Mouse (Mus musculus): ENCODE data around the gene Atp5f1. TPM values are rescaled to one million over a fixed set of nuclear protein-coding genes. Genes with fewer than 3 reads are reported as not detected.
A peak's percentile ranks its signal among the peaks of the same experiment; 100 is the strongest.
"Not testable (repeated sequence)": the region's sequence is repeated elsewhere in the genome, so short reads cannot be mapped to it uniquely, and the experiment has no call there.

Gene Atp5f1
- polyA plus RNA-seq (2015; fragmentation: Nextera tagmentation; extraction: Ambion mirVana), result 600 and 651 TPM in 2 replicates

DNA sequence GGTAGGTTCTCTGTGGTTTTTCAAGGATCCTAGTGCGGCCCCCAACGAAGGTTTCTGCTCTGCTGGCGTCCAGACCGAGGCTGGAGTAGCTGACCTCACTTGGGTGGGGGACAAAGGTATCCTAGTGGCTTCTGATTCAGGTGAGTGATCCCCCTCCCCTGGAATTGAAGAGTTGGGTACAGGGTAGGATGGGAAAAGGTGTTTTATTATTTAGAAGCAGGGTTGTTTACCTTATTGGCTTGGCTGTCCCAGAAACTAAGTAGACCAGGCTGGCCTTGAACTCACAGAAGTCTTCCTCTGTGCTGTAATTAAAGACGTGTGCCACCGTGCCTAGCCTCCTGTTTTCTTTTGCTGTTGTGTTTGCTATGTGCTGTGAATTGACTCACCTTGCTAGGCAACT, at the start of gene Atp5f1:
Atp5f1 (minus strand) TSS at position 101 of the 400 bp plus-strand sequence.
- H3K27ac ChIP-seq, result peak within 1 kb of the TSS; percentile 89
- peak; percentile 16; the same call in 1 of the 2 replicates for ATAC-seq
- 8% methylated on average over 6 of the region's 6 CpGs for WGBS
- peak within 1 kb of the TSS; percentile 93 for H3K4me3 ChIP-seq (replicated peaks)
- H3K36me3 ChIP-seq, result peaks cover 32% of the 10 kb centered on the region
- H3K9ac ChIP-seq, result peak within 1 kb of the TSS; percentile 95
- H3K9me3 ChIP-seq, result no peaks in the 10 kb centered on the region
- H3K4me1 ChIP-seq (replicated peaks), result peaks cover 12% of the 10 kb centered on the region; the same call in 1 of the 2 replicates
- no peaks in the 10 kb centered on the region for H3K27me3 ChIP-seq (replicated peaks)
- H3K4me2 ChIP-seq (replicated peaks), result peak within 1 kb of the TSS; percentile 75

DNA sequence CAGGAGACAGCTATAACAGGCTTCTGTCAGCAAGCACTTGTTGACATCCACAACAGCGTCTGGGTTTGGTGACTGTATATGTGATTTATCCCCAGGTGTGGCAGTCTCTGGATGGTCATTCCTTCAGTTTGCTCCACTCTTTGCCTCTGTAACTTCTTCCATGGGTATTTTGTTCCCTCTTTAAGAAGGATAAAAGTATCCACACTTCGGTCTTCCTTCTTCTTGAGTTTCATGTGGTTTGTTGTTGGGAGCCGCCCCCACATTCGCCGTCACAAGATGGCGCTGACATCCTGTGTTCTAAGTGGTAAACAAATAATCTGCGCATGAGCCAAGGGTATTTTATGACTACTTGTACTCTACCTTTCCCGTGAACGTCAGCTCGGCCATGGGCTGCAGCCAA, 43.5 kb upstream of the Atp5f1 start:
- not testable (repeated sequence) for H3K27ac ChIP-seq; H3K9ac ChIP-seq; H3K4me2 ChIP-seq (replicated peaks); H3K4me1 ChIP-seq (replicated peaks); H3K9me3 ChIP-seq; H3K27me3 ChIP-seq (replicated peaks); ATAC-seq; H3K36me3 ChIP-seq; H3K4me3 ChIP-seq (replicated peaks)
- WGBS, result 66% methylated on average over 10 of the region's 10 CpGs

DNA sequence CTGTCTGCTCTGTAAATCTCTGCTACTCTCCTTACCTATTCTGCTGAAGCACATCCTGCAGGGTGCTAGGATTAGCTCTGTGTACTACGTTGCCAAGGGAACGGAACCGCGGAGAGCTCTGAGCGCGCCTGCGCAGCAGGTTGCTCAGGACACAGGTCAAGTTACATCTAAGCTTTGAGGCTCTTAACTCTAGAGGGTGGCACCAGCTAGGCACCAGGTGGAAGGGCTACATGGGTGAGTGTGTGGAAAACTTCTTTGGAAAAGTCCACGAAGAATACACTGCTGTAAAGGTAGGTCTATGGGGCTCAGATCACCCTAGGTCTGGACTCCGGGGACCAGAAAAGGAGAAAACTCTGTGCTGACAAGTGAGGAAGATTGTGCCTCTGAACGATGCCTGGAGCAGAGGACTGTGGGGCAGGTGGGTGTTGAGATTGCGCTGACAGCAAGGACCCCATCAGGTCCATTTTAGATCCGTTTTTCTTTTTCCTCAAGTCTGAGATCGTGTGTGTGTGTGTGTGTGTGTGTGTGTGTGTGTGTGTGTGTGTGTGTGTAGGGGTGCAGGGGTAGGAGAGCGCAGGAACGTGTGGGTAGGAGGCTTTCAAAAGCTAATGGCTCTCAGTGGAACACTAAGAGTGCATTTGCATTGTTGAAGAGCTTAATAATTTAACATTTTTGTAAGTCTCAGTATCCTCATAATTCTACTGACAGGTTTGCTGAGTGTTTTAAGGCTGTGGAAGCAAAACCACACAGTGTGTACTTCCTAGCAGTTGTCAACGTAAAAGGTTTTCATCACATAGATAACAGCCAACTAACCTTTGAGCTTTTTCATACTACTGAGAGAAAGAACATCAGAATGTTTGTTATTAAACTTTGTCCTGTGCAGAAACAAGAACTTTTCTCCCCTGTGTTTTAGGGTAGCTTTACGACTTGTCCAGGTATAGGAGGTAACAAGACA, 41.8 kb upstream of the Atp5f1 start:
- H3K4me3 ChIP-seq (replicated peaks), result no peak overlapping the region
- 17% methylated on average over 17 of the region's 17 CpGs for WGBS

DNA sequence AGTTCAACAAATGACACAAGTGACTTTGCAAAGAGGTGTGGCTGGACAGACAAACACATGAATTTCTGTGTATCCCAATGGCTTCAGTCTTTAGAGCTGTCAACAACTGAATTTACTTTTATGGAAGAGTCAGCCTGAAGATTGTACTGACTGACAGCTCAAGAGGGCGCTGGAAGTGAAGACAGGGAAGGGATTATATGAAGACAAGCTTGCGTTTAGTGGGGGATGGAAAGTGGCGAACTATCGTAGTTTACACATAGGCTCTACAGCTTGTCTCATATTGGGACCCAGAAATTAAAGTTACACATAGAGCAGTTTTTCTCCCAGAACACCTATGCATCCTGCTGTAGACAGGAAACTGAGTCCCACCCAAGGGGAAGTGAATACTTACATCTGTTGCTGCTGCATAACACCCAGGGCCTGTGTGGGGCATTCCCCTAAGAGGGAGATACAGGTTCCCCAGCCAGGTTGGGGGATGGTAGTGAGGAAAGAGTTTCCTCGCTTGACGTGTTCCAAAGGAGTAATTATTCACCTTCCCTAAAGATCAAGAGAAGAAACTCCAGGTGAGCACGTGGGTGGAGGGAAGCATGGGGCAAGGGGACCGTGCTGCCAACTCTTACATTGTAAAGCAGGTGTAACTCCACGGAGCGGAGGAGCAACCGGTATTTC, 40.9 kb upstream of the Atp5f1 start:
- WGBS, result 23% methylated on average over 11 of the region's 11 CpGs
- no peaks in the 10 kb centered on the region for H3K9me3 ChIP-seq
- ATAC-seq, result peak; percentile 36; the same call in 1 of the 2 replicates

More for the DNA sequence above, 41.8 kb upstream of the Atp5f1 start:
- Histone ChIP-seq H3K9me3 (no peaks in the 10 kb centered on the region), H3K27me3 (replicated peaks) (no peaks in the 10 kb centered on the region), H3K9ac (no peak overlapping the region), H3K27ac (no peak overlapping the region), H3K4me2 (replicated peaks) (peak overlapping the region; percentile 46), H3K36me3 (no peaks in the 10 kb centered on the region), H3K4me1 (replicated peaks) (0 out of 2 replicates have a peak, but pooled peaks cover 5% of the 10 kb centered on the region)
- ATAC-seq, result peak; percentile 98

GRCm38 (mm10) chr3:105994730-105995129, 34.8 kb upstream of the Atp5f1 start:
- Histone ChIP-seq H3K4me1 (replicated peaks) (no peaks in the 10 kb centered on the region), H3K27ac (no peak overlapping the region), H3K4me3 (replicated peaks) (no peak overlapping the region), H3K9me3 (no peaks in the 10 kb centered on the region), H3K36me3 (no peaks in the 10 kb centered on the region), H3K27me3 (replicated peaks) (no peaks in the 10 kb centered on the region), H3K4me2 (replicated peaks) (no peak overlapping the region), H3K9ac (no peak overlapping the region)
- ATAC-seq, result no peak
- 57% methylated on average over 2 of the region's 2 CpGs for WGBS

More for the DNA sequence above, 40.9 kb upstream of the Atp5f1 start:
- H3K4me3 ChIP-seq (replicated peaks), result no peak overlapping the region
- no peak overlapping the region for H3K27ac ChIP-seq
- H3K9ac ChIP-seq, result no peak overlapping the region
- H3K27me3 ChIP-seq (replicated peaks), result no peaks in the 10 kb centered on the region
- H3K4me1 ChIP-seq (replicated peaks), result 0 out of 2 replicates have a peak, but pooled peaks cover 5% of the 10 kb centered on the region
- no peaks in the 10 kb centered on the region for H3K36me3 ChIP-seq
- H3K4me2 ChIP-seq (replicated peaks), result peak overlapping the region; percentile 46

- H3K27me3 ChIP-seq (replicated peaks), result no peaks in the 10 kb centered on the region
- no peaks in the 10 kb centered on the region for H3K36me3 ChIP-seq
- H3K9ac ChIP-seq, result no peak overlapping the region
- ATAC-seq, result no peak
- no peak overlapping the region for H3K4me3 ChIP-seq (replicated peaks)
- H3K4me1 ChIP-seq (replicated peaks), result no peaks in the 10 kb centered on the region
- WGBS, result 21% methylated on average over 4 of the region's 4 CpGs
- H3K9me3 ChIP-seq, result no peaks in the 10 kb centered on the region
- no peak overlapping the region for H3K4me2 ChIP-seq (replicated peaks)
- no peak overlapping the region for H3K27ac ChIP-seq
These were observed 31.9 kb upstream of the Atp5f1 start for GRCm38 (mm10) chr3:105991653-105992283.

DNA sequence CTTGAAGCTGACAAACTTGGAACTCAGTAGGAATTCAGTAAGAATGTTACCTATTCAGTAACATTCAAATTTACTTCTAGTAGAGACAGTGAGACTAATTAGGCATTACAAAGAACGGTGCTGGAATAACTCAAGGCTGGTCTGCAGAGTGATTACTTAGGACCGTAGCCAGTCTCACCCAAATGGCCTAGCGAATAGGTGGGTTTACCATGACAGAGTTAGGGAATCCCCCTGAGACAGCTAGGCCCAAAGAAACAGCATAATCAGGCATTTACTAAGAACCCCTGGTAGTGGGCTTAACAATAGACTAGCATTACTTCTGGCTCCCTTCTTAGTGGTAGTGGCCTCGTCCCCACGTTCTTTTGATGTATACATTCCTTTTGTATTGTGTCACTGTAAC, 29.7 kb upstream of the Atp5f1 start:
- WGBS, result 72% methylated on average over 5 of the region's 5 CpGs
- not testable (repeated sequence) for H3K27me3 ChIP-seq (replicated peaks); H3K9ac ChIP-seq

DNA sequence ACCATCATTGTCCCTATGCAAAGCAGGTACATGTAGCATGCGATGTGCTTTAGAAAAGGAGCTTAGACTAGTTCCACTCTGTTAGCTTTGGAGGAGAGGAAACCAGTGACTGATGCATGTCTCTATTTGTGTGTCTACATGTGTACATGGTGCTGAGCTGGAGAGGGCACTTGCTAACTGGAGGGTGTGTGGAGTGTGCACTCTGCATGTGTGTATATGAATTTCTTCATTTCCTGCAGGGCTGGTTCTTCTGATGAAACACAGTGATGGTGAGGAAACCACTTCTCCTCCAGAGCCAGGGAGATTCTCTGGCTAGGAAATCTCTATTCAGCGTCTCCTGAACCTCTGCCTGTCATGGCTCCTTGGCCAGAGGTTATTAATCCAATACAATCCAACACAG, 14.3 kb upstream of the Atp5f1 start:
- WGBS, result 85% methylated on average over 2 of the region's 2 CpGs
- Histone ChIP-seq H3K4me1 (replicated peaks) (no peaks in the 10 kb centered on the region), H3K27me3 (replicated peaks) (no peaks in the 10 kb centered on the region), H3K36me3 (peaks cover 4% of the 10 kb centered on the region; the same call in 1 of the 2 replicates), H3K4me2 (replicated peaks) (no peak overlapping the region), H3K9me3 (no peaks in the 10 kb centered on the region), H3K27ac (no peak overlapping the region), H3K4me3 (replicated peaks) (no peak overlapping the region), H3K9ac (no peak overlapping the region)
- no peak for ATAC-seq

More for the DNA sequence above, 29.7 kb upstream of the Atp5f1 start:
- not testable (repeated sequence) for ATAC-seq; H3K9me3 ChIP-seq; H3K4me2 ChIP-seq (replicated peaks); H3K36me3 ChIP-seq; H3K27ac ChIP-seq; H3K4me1 ChIP-seq (replicated peaks); H3K4me3 ChIP-seq (replicated peaks)

DNA sequence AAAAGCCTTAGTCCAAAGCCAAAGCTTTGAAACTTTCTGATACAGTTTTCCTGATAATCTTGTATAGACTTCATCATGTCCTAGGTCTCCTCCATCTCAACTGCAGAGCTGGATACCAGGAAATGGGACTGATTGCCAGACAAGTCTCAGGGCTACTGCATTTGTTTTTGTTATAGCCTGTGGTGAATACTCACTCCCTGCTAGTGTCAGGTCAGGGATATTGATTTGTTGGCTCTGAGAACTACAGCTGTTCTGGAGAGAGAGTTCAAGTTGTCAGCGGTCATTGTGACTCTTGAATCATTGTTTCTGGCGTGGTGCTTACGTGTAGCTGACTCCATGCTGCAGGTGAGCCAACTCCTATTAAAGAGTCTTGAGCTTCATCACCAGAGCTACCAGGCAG, 13.5 kb upstream of the Atp5f1 start, which contains the start of gene Ovgp1:
Ovgp1 (plus strand) TSS at position 301 of the 400 bp plus-strand sequence.
- no peak for ATAC-seq
- WGBS, result 79% methylated on average over 3 of the region's 3 CpGs
- no peaks in the 10 kb centered on the region for H3K4me1 ChIP-seq (replicated peaks)
- H3K27ac ChIP-seq, result no peak within 1 kb of the TSS
- H3K27me3 ChIP-seq (replicated peaks), result no peaks in the 10 kb centered on the region
- H3K9ac ChIP-seq, result no peak within 1 kb of the TSS
- H3K36me3 ChIP-seq, result peaks cover 10% of the 10 kb centered on the region
- no peak within 1 kb of the TSS for H3K4me2 ChIP-seq (replicated peaks)
- H3K4me3 ChIP-seq (replicated peaks), result no peak within 1 kb of the TSS
- no peaks in the 10 kb centered on the region for H3K9me3 ChIP-seq

DNA sequence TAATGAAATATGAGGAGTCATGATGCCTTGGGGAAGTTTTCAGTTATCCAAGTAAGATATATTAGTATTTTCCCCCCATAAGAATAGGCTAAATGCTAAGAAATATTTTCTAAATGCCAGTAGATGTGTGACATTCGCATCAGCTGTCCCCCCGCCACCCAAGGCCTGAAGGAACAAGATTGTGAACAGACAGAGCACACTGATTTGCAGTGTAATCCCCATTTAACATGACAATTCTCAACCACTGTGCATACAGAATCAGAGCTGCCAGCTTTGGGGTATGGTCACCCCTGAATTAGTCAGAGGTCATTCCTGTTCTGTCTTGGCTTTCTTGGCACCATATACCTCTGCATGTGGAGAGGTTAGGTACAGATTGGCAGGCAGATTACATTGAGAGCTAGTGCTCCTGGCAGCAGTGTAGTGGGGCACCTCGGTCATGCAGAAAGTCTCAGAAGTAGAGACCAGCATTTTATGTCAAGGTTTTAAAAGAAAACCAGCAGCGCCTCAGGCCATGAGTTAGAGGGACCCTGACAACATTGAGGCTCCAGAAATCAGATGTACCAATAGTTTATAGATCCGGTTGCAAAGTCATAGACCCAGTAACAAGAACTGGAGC, 12.0 kb upstream of the Atp5f1 start:
- Histone ChIP-seq H3K27me3 (replicated peaks) (no peaks in the 10 kb centered on the region), H3K4me2 (replicated peaks) (no peak overlapping the region), H3K27ac (no peak overlapping the region), H3K4me3 (replicated peaks) (no peak overlapping the region), H3K4me1 (replicated peaks) (no peaks in the 10 kb centered on the region), H3K9ac (no peak overlapping the region), H3K36me3 (peaks cover 19% of the 10 kb centered on the region), H3K9me3 (no peaks in the 10 kb centered on the region)
- 79% methylated on average over 5 of the region's 5 CpGs for WGBS
- ATAC-seq, result no peak

DNA sequence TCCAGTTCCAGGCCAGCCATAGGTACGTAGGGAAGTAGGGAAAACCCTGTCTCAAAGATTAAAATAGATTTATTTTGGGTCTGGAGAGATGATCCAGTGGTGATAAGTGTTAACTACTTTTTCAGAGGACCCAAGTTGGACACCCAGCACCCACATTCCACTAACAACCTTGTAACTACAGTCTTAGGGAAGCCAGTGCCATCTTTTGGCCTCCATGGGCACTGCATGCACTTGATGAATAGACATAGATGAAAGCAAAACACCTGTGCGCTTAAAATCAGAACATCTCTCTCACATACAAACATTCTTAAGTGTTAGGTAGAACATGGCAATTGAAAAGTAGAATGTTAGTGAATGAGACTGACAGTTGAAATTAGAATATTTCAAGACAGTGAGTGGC, 801 bp upstream of the Atp5f1 start:
- peaks cover 12% of the 10 kb centered on the region; the same call in 1 of the 2 replicates for H3K4me1 ChIP-seq (replicated peaks)
- WGBS, result 93% methylated on average over 2 of the region's 2 CpGs
- H3K27me3 ChIP-seq (replicated peaks), result no peaks in the 10 kb centered on the region
- no peak for ATAC-seq
- H3K9ac ChIP-seq, result no peak overlapping the region
- H3K9me3 ChIP-seq, result no peaks in the 10 kb centered on the region
- peaks cover 36% of the 10 kb centered on the region for H3K36me3 ChIP-seq
- H3K4me2 ChIP-seq (replicated peaks), result peak overlapping the region; percentile 75
- no peak overlapping the region for H3K27ac ChIP-seq
- peak overlapping the region; percentile 93; the same call in 1 of the 2 replicates for H3K4me3 ChIP-seq (replicated peaks)
